Mouse (Mus musculus) liver, adult (tissue): ENCODE data around the gene Rhag.
A peak's percentile ranks its signal among the peaks of the same experiment; 100 is the strongest.

Experiments used
- GATA4 ChIP-seq: IDR thresholded peaks from 2 replicates; pipeline ENCODE4 v1.6.1; 2014; ENCODE audit warnings: mild to moderate bottlenecking, low read length; ENCODE audit not compliant: insufficient replicate concordance

Gene Rhag

GRCm38 (mm10) chr17:40810934-40811333 lies at the start of gene Rhag:
Gene Rhag (plus strand): TSS chr17:40811126.
- TF ChIP-seq GATA4, result no peak

GRCm38 (mm10) chr17:40763662-40764061 lies 47.3 kb upstream of the Rhag start:
- TF ChIP-seq GATA4, result no peak

- TF ChIP-seq GATA4, result no peak
These were observed 43.8 kb upstream of the Rhag start for GRCm38 (mm10) chr17:40767120-40767519.

- no peak for TF ChIP-seq GATA4
These were observed 21.0 kb upstream of the Rhag start for GRCm38 (mm10) chr17:40789877-40790276.

- TF ChIP-seq GATA4, result no peak
These were observed 16.7 kb upstream of the Rhag start for GRCm38 (mm10) chr17:40793921-40794854.

- TF ChIP-seq GATA4, result no peak
These were observed 8.1 kb upstream of the Rhag start for GRCm38 (mm10) chr17:40802707-40803340.

- TF ChIP-seq GATA4, result peak; percentile 79; the same call in 1 of the 2 replicates
These were observed 4.4 kb upstream of the Rhag start for GRCm38 (mm10) chr17:40806550-40806949.

GRCm38 (mm10) chr17:40806953-40807572 lies 3.9 kb upstream of the Rhag start, which contains the start of gene Crisp2:
Gene Crisp2 (minus strand): TSS chr17:40807003.
- no peak for TF ChIP-seq GATA4

GRCm38 (mm10) chr17:40808071-40808470 lies 2.9 kb upstream of the Rhag start:
- no peak for TF ChIP-seq GATA4

GRCm38 (mm10) chr17:40811560-40811959 lies 634 bp downstream of the Rhag start:
- TF ChIP-seq GATA4, result no peak

- TF ChIP-seq GATA4, result no peak
These were observed 1.3 kb downstream of the Rhag start for GRCm38 (mm10) chr17:40812259-40812658.

- no peak for TF ChIP-seq GATA4
These were observed 6.5 kb downstream of the Rhag start for GRCm38 (mm10) chr17:40817340-40817943.

- TF ChIP-seq GATA4, result no peak
These were observed 10.6 kb downstream of the Rhag start for GRCm38 (mm10) chr17:40821477-40821876.

- TF ChIP-seq GATA4, result no peak
These were observed 12.9 kb downstream of the Rhag start for GRCm38 (mm10) chr17:40823817-40824216.

- no peak for TF ChIP-seq GATA4
These were observed 13.6 kb downstream of the Rhag start for GRCm38 (mm10) chr17:40824549-40824948.
